Mouse (Mus musculus): ENCODE data around the gene Rap1gap2. TPM values are rescaled to one million over a fixed set of nuclear protein-coding genes. Genes with fewer than 3 reads are reported as not detected.

Gene Rap1gap2
- polyA plus RNA-seq, 1 experiment from 2014 or later, result 1.3 TPM

DNA sequence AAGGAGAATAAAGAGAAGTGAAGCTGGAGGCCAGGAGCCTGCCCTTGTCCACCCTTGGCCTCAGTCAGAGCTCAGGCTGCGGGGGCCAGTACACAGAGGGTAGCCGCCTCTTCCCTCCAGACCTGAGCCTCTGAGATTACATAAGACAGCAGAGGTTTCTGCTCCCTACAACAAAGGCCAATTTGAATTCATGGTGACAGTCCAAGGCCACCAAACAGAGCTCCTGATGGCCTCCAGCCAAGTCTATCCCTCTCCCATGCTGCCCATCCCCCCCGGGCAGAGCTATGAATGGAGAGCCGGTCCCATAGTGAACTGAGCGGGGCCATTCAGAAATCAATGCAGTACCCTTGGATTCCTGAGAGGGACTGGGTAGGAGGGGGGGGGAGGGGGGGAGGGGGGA is 217.2 kb downstream of the Rap1gap2 start:
- Histone ChIP-seq H3K4me2 (ENCODE audit: low read depth, low read length, severe bottlenecking) (no peak overlapping the region), H3K27me3 (ENCODE audit: control insufficient read depth, insufficient read depth, low read length) (no peaks in the 10 kb centered on the region), H3K27ac (ENCODE audit: low read depth, low read length) (no peak overlapping the region), H3K36me3 (ENCODE audit: control insufficient read depth, insufficient read depth, low read length) (no peaks in the 10 kb centered on the region), H3K4me1 (replicated peaks; ENCODE audit: control insufficient read depth, insufficient read depth, low read length) (no peaks in the 10 kb centered on the region; the same call in 1 of the 2 replicates), H3K9me3 (ENCODE audit: control insufficient read depth, low read length) (no peaks in the 10 kb centered on the region), H3K4me3 (ENCODE audit: low read depth, low read length) (no peak overlapping the region), H3K9ac (ENCODE audit: low read length) (no peak overlapping the region)
- no peak; the same call in 1 of the 2 replicates for ATAC-seq (replicated peaks; ENCODE audit: low FRiP score)
- WGBS, result 76% methylated on average over 5 of the region's 5 CpGs
- no peak for DNase-seq (ENCODE audit: low spot score)

DNA sequence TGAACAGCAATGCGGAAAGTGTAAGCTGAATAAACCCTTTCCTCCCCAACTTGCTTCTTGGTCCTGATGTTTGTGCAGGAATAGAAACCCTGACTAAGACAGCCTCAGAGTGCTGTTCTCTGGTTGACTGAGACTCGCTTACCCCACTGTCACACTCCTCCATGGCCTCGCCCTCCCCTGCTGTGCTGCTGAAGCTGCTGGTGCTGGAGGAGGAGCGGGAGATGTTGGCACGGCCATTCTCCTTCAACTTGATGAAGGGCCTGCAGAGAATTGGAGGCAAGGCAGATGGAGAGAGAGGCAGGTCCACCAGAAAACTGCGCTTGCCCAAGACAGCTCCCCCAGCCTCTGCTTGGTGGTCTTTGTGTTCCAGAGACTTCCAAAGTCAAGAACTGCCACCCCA is 217.8 kb downstream of the Rap1gap2 start:
- DNase-seq (ENCODE audit: low spot score), result no peak
- Histone ChIP-seq H3K4me1 (replicated peaks; ENCODE audit: control insufficient read depth, insufficient read depth, low read length) (no peaks in the 10 kb centered on the region; the same call in 1 of the 2 replicates), H3K9me3 (ENCODE audit: control insufficient read depth, low read length) (no peaks in the 10 kb centered on the region), H3K4me2 (ENCODE audit: low read depth, low read length, severe bottlenecking) (no peak overlapping the region), H3K27me3 (ENCODE audit: control insufficient read depth, insufficient read depth, low read length) (no peaks in the 10 kb centered on the region), H3K36me3 (ENCODE audit: control insufficient read depth, insufficient read depth, low read length) (no peaks in the 10 kb centered on the region), H3K27ac (ENCODE audit: low read depth, low read length) (no peak overlapping the region), H3K9ac (ENCODE audit: low read length) (no peak overlapping the region), H3K4me3 (ENCODE audit: low read depth, low read length) (no peak overlapping the region)
- 75% methylated on average over 6 of the region's 6 CpGs for WGBS
- no peak for ATAC-seq (replicated peaks; ENCODE audit: low FRiP score)

DNA sequence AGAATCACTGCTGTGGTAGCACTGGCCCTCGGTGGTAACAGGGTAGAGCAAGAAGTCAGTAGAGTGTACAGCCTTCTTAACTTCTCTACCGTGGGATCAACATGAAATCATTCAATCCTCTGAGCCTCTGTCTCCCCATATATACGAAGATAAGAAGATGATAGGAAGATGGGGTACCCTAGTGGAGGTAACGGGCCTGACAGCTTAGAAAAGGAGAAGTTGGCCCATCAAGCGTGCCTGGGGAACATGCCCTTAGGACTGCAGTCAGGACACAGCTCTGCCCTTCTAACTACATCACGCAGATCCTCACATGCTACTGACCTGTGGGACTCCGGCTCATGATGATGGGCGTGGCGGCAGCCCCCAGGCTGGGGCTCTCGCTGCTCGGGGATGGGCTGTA is 218.8 kb downstream of the Rap1gap2 start:
- ATAC-seq (replicated peaks; ENCODE audit: low FRiP score) (no peak), DNase-seq (ENCODE audit: low spot score) (no peak)
- WGBS, result 86% methylated on average over 11 of the region's 11 CpGs

DNA sequence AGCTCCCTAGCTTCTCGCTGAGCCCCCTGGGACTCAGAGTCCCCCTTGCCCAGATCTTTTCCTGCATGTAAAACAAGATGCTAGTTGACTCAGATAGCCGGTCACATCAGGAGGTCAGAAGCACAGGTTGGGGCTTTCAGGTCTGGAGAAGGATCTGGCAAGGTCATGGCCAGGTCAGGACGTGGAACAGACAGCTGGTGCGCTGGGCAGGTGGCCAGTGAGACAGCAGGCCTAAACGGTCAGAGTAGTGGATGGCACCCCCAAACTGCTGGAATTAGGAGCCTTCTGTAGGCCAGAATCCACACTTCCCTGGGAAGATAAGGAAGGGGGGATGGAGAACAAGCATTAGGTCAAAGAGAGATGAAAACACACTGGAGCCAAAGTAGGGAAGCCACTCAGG is 223.5 kb downstream of the Rap1gap2 start:
- H3K4me2 ChIP-seq (ENCODE audit: low read depth, low read length, severe bottlenecking), result no peak overlapping the region
- DNase-seq (ENCODE audit: low spot score) (no peak), ATAC-seq (replicated peaks; ENCODE audit: low FRiP score) (no peak)
- no peaks in the 10 kb centered on the region for H3K36me3 ChIP-seq (ENCODE audit: control insufficient read depth, insufficient read depth, low read length)
- H3K4me1 ChIP-seq (replicated peaks; ENCODE audit: control insufficient read depth, insufficient read depth, low read length), result no peaks in the 10 kb centered on the region
- H3K27ac ChIP-seq (ENCODE audit: low read depth, low read length), result no peak overlapping the region
- H3K27me3 ChIP-seq (ENCODE audit: control insufficient read depth, insufficient read depth, low read length), result no peaks in the 10 kb centered on the region
- WGBS, result 75% methylated on average over 5 of the region's 5 CpGs
- no peak overlapping the region for H3K4me3 ChIP-seq (ENCODE audit: low read depth, low read length)
- no peak overlapping the region for H3K9ac ChIP-seq (ENCODE audit: low read length)
- no peaks in the 10 kb centered on the region for H3K9me3 ChIP-seq (ENCODE audit: control insufficient read depth, low read length)

More for the DNA sequence above, 218.8 kb downstream of the Rap1gap2 start:
- Histone ChIP-seq H3K27me3 (ENCODE audit: control insufficient read depth, insufficient read depth, low read length) (no peaks in the 10 kb centered on the region), H3K36me3 (ENCODE audit: control insufficient read depth, insufficient read depth, low read length) (no peaks in the 10 kb centered on the region), H3K4me2 (ENCODE audit: low read depth, low read length, severe bottlenecking) (no peak overlapping the region), H3K27ac (ENCODE audit: low read depth, low read length) (no peak overlapping the region), H3K9ac (ENCODE audit: low read length) (no peak overlapping the region), H3K9me3 (ENCODE audit: control insufficient read depth, low read length) (no peaks in the 10 kb centered on the region), H3K4me1 (replicated peaks; ENCODE audit: control insufficient read depth, insufficient read depth, low read length) (no peaks in the 10 kb centered on the region; the same call in 1 of the 2 replicates), H3K4me3 (ENCODE audit: low read depth, low read length) (no peak overlapping the region)

DNA sequence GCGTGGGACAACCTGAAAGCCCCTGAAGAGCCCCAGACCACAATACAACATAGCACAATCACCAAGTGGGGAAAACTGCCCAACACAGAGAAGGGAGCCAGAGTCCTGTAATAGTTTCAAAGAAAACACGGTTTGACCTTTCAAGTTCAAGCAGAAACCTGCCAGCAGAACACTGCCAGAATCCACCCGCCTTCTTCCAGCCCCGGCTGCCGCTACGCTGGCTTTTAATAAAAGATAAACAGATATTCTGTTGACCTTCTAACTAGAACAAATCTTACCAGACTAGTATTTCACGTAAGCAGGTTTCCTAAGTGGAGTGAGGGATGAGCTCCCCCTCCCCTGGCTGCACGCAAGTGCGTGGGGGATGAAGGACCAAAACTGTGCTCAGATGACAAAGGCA is 225.0 kb downstream of the Rap1gap2 start:
- ATAC-seq (replicated peaks; ENCODE audit: low FRiP score) (no peak), DNase-seq (ENCODE audit: low spot score) (no peak)
- no peaks in the 10 kb centered on the region for H3K36me3 ChIP-seq (ENCODE audit: control insufficient read depth, insufficient read depth, low read length)
- H3K27me3 ChIP-seq (ENCODE audit: control insufficient read depth, insufficient read depth, low read length), result no peaks in the 10 kb centered on the region
- no peaks in the 10 kb centered on the region for H3K4me1 ChIP-seq (replicated peaks; ENCODE audit: control insufficient read depth, insufficient read depth, low read length)
- no peak overlapping the region for H3K27ac ChIP-seq (ENCODE audit: low read depth, low read length)
- 85% methylated on average over 9 of the region's 9 CpGs for WGBS
- H3K9ac ChIP-seq (ENCODE audit: low read length), result no peak overlapping the region
- no peak overlapping the region for H3K4me2 ChIP-seq (ENCODE audit: low read depth, low read length, severe bottlenecking)
- no peak overlapping the region for H3K4me3 ChIP-seq (ENCODE audit: low read depth, low read length)
- H3K9me3 ChIP-seq (ENCODE audit: control insufficient read depth, low read length), result no peaks in the 10 kb centered on the region

DNA sequence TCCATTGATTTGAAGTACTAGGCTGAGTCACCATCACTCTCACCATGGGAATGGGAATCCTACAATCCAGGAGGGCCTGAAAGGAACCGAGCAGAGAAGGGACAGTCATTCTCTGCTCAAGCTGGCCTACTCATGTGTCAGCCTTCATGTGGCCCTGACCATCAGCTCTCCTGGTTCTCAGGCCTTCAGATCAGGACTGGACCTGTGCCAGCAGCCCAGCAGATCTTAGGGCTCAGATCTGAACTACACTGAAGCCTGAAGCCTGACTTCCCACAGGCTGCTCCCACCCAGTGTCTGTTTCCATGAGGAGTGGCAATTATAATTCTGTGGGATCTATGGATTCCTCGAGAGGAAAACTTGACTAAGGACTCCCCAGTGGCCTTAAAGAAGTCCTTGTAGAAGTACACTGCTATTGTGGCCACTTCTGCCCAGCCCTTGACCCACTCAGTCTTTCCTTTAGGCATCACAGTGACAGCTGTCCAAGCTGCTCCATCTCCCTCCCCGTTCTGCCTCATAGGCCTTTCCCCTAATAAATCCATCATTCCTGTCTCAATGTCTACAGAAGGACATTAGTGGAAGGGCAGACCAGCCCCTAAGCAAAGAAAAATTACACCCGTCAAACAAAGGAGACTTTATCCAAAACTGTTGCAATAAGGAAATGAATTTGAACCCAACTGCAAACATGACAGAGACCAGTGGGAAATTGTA is 231.4 kb downstream of the Rap1gap2 start:
- no peak for ATAC-seq (replicated peaks; ENCODE audit: low FRiP score)
- no peak for DNase-seq (ENCODE audit: low spot score)
- no peaks in the 10 kb centered on the region for H3K4me1 ChIP-seq (replicated peaks; ENCODE audit: control insufficient read depth, insufficient read depth, low read length)
- H3K27me3 ChIP-seq (ENCODE audit: control insufficient read depth, insufficient read depth, low read length), result no peaks in the 10 kb centered on the region
- no peak overlapping the region for H3K27ac ChIP-seq (ENCODE audit: low read depth, low read length)
- no peak overlapping the region for H3K4me2 ChIP-seq (ENCODE audit: low read depth, low read length, severe bottlenecking)
- WGBS, result 80% methylated on average over 4 of the region's 4 CpGs
- no peak overlapping the region for H3K9ac ChIP-seq (ENCODE audit: low read length)
- H3K9me3 ChIP-seq (ENCODE audit: control insufficient read depth, low read length), result no peaks in the 10 kb centered on the region
- no peaks in the 10 kb centered on the region for H3K36me3 ChIP-seq (ENCODE audit: control insufficient read depth, insufficient read depth, low read length)
- H3K4me3 ChIP-seq (ENCODE audit: low read depth, low read length), result no peak overlapping the region

DNA sequence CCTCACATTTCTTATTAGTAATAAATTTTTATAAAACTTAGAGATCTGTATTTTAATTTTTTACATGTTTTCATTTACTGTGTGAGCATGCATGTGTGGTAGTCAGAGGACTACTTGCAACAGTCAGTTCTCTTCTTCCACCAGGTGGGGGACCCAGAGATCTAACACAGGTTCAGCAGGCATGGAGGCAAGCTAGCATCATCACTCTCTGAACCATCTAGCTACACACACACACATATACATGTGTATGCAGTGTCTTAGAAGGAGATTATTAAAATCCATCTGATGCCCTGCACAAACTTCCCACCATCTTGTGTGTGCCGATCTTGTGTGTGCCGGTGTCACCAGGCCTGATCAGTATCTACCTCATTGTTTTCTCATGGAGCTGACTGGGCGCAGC is 233.9 kb downstream of the Rap1gap2 start:
- 0 out of 2 replicates have a peak, but pooled peaks have one; percentile 49 for ATAC-seq (replicated peaks; ENCODE audit: low FRiP score)
- DNase-seq (ENCODE audit: low spot score), result peak; percentile 62
- H3K27ac ChIP-seq (ENCODE audit: low read depth, low read length), result no peak overlapping the region
- no peak overlapping the region for H3K4me2 ChIP-seq (ENCODE audit: low read depth, low read length, severe bottlenecking)
- H3K9ac ChIP-seq (ENCODE audit: low read length), result no peak overlapping the region
- no peaks in the 10 kb centered on the region for H3K36me3 ChIP-seq (ENCODE audit: control insufficient read depth, insufficient read depth, low read length)
- H3K9me3 ChIP-seq (ENCODE audit: control insufficient read depth, low read length), result no peaks in the 10 kb centered on the region
- H3K27me3 ChIP-seq (ENCODE audit: control insufficient read depth, insufficient read depth, low read length), result no peaks in the 10 kb centered on the region
- no peak overlapping the region for H3K4me3 ChIP-seq (ENCODE audit: low read depth, low read length)
- no peaks in the 10 kb centered on the region for H3K4me1 ChIP-seq (replicated peaks; ENCODE audit: control insufficient read depth, insufficient read depth, low read length)
- whole genome bisulfite sequencing, result 81% methylated on average over 3 of the region's 3 CpGs

DNA sequence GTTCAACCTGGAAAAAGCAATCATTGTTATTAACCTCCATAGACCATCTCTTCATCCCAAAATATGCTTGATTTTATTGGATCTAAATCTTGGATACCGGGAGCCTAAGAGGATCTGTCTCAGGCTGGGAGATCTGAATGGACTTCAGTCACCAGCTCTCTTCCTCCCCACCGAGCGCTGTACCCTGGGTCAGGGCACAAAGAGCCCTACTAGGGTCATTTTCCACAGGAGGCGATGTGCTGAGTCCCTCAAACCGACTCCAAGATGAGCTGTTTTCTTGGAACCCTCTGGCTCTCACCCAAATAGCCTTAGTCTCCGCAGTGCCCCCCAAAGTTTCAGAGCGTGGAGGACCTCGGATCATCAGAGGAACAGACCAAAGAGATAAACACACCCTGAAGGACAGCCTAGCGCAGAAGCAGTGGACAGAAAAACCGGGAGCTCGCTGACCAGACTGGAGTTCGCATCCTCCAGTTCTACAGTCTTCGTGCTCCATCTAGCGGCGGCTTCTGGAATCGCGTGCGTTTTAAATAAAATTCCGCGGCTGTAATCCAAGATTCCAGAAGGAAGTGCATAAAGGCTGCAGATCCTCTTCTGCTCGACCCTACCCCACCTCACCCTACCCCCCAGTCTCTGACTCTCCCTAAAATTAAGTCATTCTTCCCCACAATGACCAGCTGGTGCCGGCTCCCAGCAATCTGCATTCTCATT is 239.2 kb downstream of the Rap1gap2 start:
- Histone ChIP-seq H3K4me3 (ENCODE audit: low read depth, low read length) (no peak overlapping the region), H3K9me3 (ENCODE audit: control insufficient read depth, low read length) (no peaks in the 10 kb centered on the region), H3K9ac (ENCODE audit: low read length) (no peak overlapping the region), H3K27me3 (ENCODE audit: control insufficient read depth, insufficient read depth, low read length) (no peaks in the 10 kb centered on the region), H3K27ac (ENCODE audit: low read depth, low read length) (no peak overlapping the region), H3K36me3 (ENCODE audit: control insufficient read depth, insufficient read depth, low read length) (no peaks in the 10 kb centered on the region), H3K4me1 (replicated peaks; ENCODE audit: control insufficient read depth, insufficient read depth, low read length) (no peaks in the 10 kb centered on the region), H3K4me2 (ENCODE audit: low read depth, low read length, severe bottlenecking) (no peak overlapping the region)
- DNase-seq (ENCODE audit: low spot score) (peak; percentile 88), ATAC-seq (replicated peaks; ENCODE audit: low FRiP score) (peak; percentile 60)
- 12% methylated on average over 22 of the region's 22 CpGs for WGBS

All from forebrain, embryonic 11.5 days (tissue).